Mouse (Mus musculus) stomach, postnatal 0 days (tissue): ENCODE results near the gene Gper1. TPM values are rescaled to one million over a fixed set of nuclear protein-coding genes. Genes with fewer than 3 reads are reported as not detected.

ENCODE experiments used
- ATAC-seq: fragments of 200-750 bp; cut with Nextera tagmentation; 2 replicates; pipeline ENCODE4 v1.8.0; 2017; ENCODE audit not compliant: low FRiP score, low TSS enrichment
- DNase-seq: peaks from one replicate; pipeline ENCODE4 v3.0.0-alpha.2; 2016; ENCODE audit warnings: low spot score
- H3K27ac ChIP-seq: fragments of 300-500 bp; sonication (generic); replicated peaks from 2 replicates; pipeline ENCODE4 v1.5.1; 2014; ENCODE audit warnings: mild to moderate bottlenecking, control low read depth
- H3K27me3 ChIP-seq: fragments of 300-500 bp; sonication (generic); 2 replicates; pipeline ENCODE4 v1.6.1; 2014; ENCODE audit warnings: low read length; ENCODE audit not compliant: control insufficient read depth, insufficient read depth
- H3K36me3 ChIP-seq: fragments of 300-500 bp; sonication (generic); 2 replicates; pipeline ENCODE4 v1.6.1; 2014; ENCODE audit warnings: low read length, mixed read lengths; ENCODE audit not compliant: control insufficient read depth, insufficient read depth
- H3K4me1 ChIP-seq: fragments of 300-500 bp; sonication (generic); replicated peaks from 2 replicates; pipeline ENCODE4 v1.6.1; 2014; ENCODE audit warnings: antibody characterized with exemption; ENCODE audit not compliant: control insufficient read depth, insufficient read depth
- H3K4me2 ChIP-seq: fragments of 300-500 bp; sonication (generic); replicated peaks from 2 replicates; pipeline ENCODE4 v1.6.1; 2014; ENCODE audit warnings: low read depth, mild to moderate bottlenecking, control low read depth, moderate library complexity
- H3K4me3 ChIP-seq: fragments of 300-500 bp; sonication (generic); 2 replicates; pipeline ENCODE4 v1.5.1; 2014; ENCODE audit warnings: low read depth, low read length, control low read depth
- H3K9ac ChIP-seq: fragments of 300-500 bp; sonication (generic); 2 replicates; pipeline ENCODE4 v1.6.1; 2014; ENCODE audit warnings: mild to moderate bottlenecking, low read length, control low read depth, mixed read lengths
- H3K9me3 ChIP-seq: fragments of 300-500 bp; sonication (generic); 2 replicates; pipeline ENCODE4 v1.6.1; 2016; ENCODE audit warnings: low read length; ENCODE audit not compliant: control insufficient read depth
- CTCF ChIP-seq: IDR thresholded peaks from 2 replicates; pipeline ENCODE4 v1.5.1; 2016; ENCODE audit warnings: antibody characterized with exemption, low read depth, mild to moderate bottlenecking, moderate library complexity
- EP300 ChIP-seq: optimal IDR thresholded peaks from 2 replicates; pipeline ENCODE3; 2016; ENCODE audit warnings: antibody characterized with exemption
- WGBS: fragments of 180-500 bp; shearing (Covaris S2); extraction: QIAGEN DNeasy Blood & Tissue Kit; methylation state at CpG from one replicate; pipeline ENCODE4 v1.1.7; 2014; 5-methylcytosine and 5-hydroxymethylcytosine counted together
- polyA plus RNA-seq: library from polyadenylated mRNA; unstranded; fragments of >200 nt; fragmentation: Nextera tagmentation; extraction: Ambion mirVana; gene quantifications from 2 replicates; pipeline ENCODE4 v1.2.1, GENCODE M21; 2015

The Gper1 gene
- polyA plus RNA-seq, result 2.8 and 3.2 TPM in 2 replicates

- Histone ChIP-seq H3K4me3 (peak within 1 kb of the TSS; percentile 29), H3K4me1 (peaks cover 6% of the 10 kb centered on the region; the same call in 1 of the 2 replicates), H3K27me3 (no peaks in the 10 kb centered on the region), H3K9ac (peak within 1 kb of the TSS; percentile 32), H3K9me3 (no peaks in the 10 kb centered on the region), H3K4me2 (peak within 1 kb of the TSS; percentile 46), H3K27ac (no peak within 1 kb of the TSS), H3K36me3 (no peaks in the 10 kb centered on the region)
- DNase-seq (peak; percentile 59), ATAC-seq (no peak)
- 0 out of 2 replicates have a peak, but pooled peaks have one; percentile 21 for TF ChIP-seq CTCF
- no peak for TF ChIP-seq EP300
- 42% methylated on average over 21 of the region's 21 CpGs for WGBS
Observed at GRCm38 (mm10) chr5:139423026-139423865, at the start of gene Gper1. Gene Gper1, plus strand, starts transcription at chr5:139423151.

- Histone ChIP-seq H3K4me1 (peaks cover 5% of the 10 kb centered on the region), H3K27me3 (no peaks in the 10 kb centered on the region), H3K4me3 (no peak overlapping the region), H3K27ac (no peak overlapping the region), H3K9ac (no peak overlapping the region), H3K9me3 (no peaks in the 10 kb centered on the region), H3K4me2 (no peak overlapping the region), H3K36me3 (no peaks in the 10 kb centered on the region)
- no peak for DNase-seq
- 68% methylated on average over 6 of the region's 6 CpGs for WGBS
- ATAC-seq, result no peak
- no peak for TF ChIP-seq CTCF
- no peak for TF ChIP-seq EP300
Observed at GRCm38 (mm10) chr5:139373889-139374444, 49.0 kb upstream of the Gper1 start.

GRCm38 (mm10) chr5:139374841-139375240, 48.1 kb upstream of the Gper1 start:
- no peaks in the 10 kb centered on the region for H3K9me3 ChIP-seq
- WGBS, result 52% methylated on average over 2 of the region's 2 CpGs
- H3K4me2 ChIP-seq, result no peak overlapping the region
- H3K27me3 ChIP-seq, result no peaks in the 10 kb centered on the region
- no peaks in the 10 kb centered on the region for H3K36me3 ChIP-seq
- DNase-seq (no peak), ATAC-seq (no peak)
- no peak for TF ChIP-seq CTCF
- no peak for TF ChIP-seq EP300
- no peak overlapping the region for H3K9ac ChIP-seq
- H3K4me3 ChIP-seq, result no peak overlapping the region
- H3K27ac ChIP-seq, result no peak overlapping the region
- H3K4me1 ChIP-seq, result peaks cover 11% of the 10 kb centered on the region

- H3K27me3 ChIP-seq, result no peaks in the 10 kb centered on the region
- peak within 1 kb of the TSS; percentile 85 for H3K27ac ChIP-seq
- no peak within 1 kb of the TSS for H3K4me2 ChIP-seq
- H3K9ac ChIP-seq, result peak within 1 kb of the TSS; percentile 18; the same call in 1 of the 2 replicates
- DNase-seq (no peak), ATAC-seq (no peak)
- TF ChIP-seq EP300 (no peak), CTCF (no peak)
- no peaks in the 10 kb centered on the region for H3K36me3 ChIP-seq
- 44% methylated on average over 18 of the region's 18 CpGs for WGBS
- H3K9me3 ChIP-seq, result no peaks in the 10 kb centered on the region
- no peak within 1 kb of the TSS for H3K4me3 ChIP-seq
- peaks cover 15% of the 10 kb centered on the region; the same call in 1 of the 2 replicates for H3K4me1 ChIP-seq
Observed at GRCm38 (mm10) chr5:139377468-139378270, 45.3 kb upstream of the Gper1 start, which contains the start of gene Gpr146. Gene Gpr146, plus strand, starts transcription at chr5:139377697.

- TF ChIP-seq EP300 (no peak), CTCF (no peak)
- Histone ChIP-seq H3K4me2 (no peak overlapping the region), H3K27ac (peak overlapping the region; percentile 65; the same call in 1 of the 2 replicates), H3K4me1 (peaks cover 15% of the 10 kb centered on the region; the same call in 1 of the 2 replicates), H3K4me3 (no peak overlapping the region), H3K9ac (no peak overlapping the region), H3K9me3 (no peaks in the 10 kb centered on the region), H3K36me3 (no peaks in the 10 kb centered on the region), H3K27me3 (no peaks in the 10 kb centered on the region)
- ATAC-seq (no peak), DNase-seq (no peak)
- WGBS, result 80% methylated on average over 7 of the region's 7 CpGs
Observed at GRCm38 (mm10) chr5:139378271-139378556, 44.7 kb upstream of the Gper1 start.
